Mouse (Mus musculus) MEL-GATA-1-ER (cell line): Measurements from ENCODE around the gene Gm20388.

Source experiments
- DNase-seq: peaks from one replicate; pipeline ENCODE4 v3.0.0-alpha.2; 2012; ENCODE audit warnings: low read depth; ENCODE audit errors: extremely low read depth

Gene Gm20388

GRCm38 (mm10) chr8:122439336-122439735, 2528.7 kb downstream of the Gm20388 start:
- no peak for DNase-seq

DNA sequence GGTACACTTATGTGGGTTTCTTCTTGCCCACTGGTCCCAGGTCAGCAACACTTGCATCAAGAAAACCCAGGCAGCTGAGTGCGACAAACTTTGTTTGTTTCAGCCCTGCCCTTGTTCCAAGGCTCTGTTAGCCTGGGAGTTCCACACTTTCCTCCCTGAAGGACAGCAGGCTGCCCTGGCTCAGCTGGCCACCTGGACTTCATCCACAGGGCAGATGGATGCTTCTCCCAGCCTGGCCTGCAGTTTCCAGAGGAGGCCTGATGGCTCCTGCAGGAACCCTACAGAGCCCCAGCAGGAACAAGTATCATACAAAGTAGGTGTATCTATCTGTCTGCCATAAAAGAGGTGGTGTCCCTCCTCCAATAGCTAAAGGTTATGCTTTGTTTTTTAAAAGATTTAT, 2530.7 kb downstream of the Gm20388 start:
- no peak for DNase-seq

DNA sequence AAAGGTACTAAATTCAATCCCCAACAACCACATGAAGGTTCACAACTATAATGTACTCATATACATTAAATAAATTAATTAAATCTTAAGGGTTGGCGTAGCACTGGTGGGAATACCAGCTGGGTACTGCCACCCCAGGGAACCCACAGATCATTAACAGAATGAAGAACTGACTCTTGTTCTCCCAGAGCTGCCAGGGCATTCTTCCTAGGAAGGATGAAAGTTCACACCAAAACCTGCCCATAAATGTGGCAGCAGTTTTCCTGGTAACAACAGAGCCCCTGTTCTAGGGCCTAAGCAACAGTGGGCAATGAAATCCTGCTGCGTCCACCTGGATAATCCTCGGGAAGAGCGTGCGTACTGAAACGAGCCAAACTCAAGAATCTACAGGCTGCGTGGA, 2531.7 kb downstream of the Gm20388 start:
- DNase-seq, result no peak

DNA sequence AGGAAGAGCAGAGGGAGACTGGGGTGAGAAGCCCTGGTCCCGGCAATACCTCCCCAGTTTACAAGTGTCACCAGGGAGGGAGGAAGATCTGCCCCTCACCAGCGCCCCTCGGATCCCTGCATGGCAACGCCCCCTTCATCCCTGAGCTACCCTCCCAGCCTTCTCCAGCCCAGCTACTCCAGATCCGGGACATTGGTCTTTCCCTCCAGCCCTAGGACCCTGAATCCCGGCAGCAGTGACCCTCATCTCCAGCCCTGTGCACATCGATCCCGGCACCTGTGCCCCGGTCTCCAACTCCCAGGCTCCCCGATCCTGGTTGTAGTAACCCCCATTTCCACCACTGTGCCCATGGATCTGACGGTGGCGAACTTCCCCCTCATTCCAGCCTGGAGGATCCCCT, 2532.1 kb downstream of the Gm20388 start:
- DNase-seq, result no peak

DNA sequence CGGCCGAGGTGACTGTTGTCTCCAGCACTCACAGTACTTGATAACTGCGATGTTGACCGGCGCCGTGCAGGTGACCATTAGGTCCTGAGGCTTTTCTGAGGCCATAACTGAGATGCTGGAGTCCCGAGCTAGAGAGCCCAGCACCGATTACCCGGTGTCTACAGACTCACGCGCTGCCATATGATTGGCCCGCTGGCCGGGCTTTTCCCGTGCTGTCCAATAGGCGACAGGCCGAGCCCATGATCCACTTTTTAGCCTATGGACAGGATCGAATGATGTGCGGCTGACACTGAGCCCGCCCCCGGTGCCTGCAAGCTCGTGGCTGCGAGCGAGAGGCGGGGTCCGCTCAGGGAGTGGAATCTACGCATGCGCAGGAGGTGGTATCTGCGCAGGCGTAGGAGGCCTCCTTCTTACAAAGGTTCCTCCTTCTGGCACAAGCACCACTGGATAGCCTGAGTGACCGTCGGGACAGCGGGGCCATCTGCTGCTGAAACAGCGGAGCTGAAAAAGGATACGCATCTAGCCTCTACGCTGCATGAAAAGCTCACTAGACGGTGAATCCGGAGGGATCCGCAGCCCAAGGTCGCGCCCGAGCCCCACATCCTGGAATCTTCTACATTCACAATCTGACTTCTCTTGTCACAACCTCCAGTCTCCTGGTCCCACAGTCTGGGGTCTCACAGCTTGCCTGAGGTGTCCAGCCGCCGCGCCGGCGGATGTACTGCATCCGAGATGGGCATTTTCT, 2532.8 kb downstream of the Gm20388 start, which contains the start of gene Mvd:
Mvd (minus strand) TSS at position 161 of the 745 bp plus-strand sequence.
- peak; percentile 99 for DNase-seq

- peak; percentile 79 for DNase-seq
Observed at GRCm38 (mm10) chr8:122444058-122444748, 2533.6 kb downstream of the Gm20388 start.

DNA sequence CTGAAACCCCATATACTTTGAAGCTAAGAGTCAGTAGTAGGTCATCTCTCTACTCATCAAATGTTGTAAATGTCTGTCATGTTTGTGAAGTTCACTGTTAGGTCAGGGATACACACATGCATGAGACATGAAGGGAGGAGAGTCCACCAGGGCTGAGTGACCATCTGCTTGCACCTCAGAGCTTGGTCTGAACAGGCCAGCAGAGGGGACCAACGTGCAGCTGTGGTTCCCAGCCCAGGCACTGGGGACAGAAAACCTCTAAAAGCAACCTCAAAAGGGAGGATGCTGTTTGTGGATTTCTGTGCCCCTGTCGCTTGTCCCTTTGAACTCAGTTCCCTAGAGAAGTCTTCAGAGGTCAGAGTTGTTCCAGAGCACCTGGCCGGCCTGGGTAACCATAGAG, 2534.6 kb downstream of the Gm20388 start:
- no peak for DNase-seq

DNA sequence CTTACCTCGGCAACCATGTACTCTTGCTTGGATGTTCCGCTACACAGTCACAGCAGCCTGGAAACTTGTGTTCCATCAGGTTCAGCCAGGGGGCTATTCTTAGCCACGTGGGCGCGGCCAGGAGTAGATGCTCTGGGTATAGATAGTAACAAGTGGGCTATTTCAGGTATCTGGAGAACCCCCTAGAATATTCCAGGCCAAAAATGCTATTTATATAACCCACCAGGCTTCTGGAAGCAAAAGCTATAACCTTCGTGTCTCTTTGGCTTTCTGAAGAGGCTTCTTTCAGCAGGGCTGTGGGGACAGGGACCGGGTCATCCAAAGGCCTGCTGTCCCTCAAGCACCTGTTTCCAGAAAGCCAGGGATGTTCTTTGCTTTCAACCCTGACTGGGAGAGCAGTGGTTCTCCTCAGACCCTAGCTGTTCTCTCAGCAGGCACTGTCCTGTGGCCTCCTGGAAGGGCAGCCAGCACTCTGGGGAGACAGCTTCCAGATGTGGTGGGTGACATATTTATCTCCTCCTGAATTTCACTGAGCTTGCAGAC, 2540.6 kb downstream of the Gm20388 start:
- no peak for DNase-seq

DNA sequence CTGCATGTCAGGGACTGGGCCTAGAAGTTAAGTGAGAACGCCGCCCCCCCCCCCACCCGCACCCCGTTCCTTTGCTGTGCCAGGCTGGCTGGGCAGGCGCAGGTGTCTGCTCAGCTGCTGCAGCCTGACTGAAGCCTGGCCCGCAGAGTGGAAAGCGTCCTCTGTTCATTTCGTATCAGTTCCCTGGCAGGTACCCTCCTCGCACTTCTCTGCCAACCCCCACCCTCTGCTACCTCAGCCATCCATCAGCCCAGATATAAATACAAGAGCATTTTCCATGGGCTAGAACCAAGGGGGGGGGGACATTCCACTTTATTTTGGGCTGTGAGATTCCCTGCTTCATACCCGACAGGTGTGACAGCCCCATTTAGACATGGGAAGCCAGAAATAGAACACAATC, 2541.5 kb downstream of the Gm20388 start:
- no peak for DNase-seq

DNA sequence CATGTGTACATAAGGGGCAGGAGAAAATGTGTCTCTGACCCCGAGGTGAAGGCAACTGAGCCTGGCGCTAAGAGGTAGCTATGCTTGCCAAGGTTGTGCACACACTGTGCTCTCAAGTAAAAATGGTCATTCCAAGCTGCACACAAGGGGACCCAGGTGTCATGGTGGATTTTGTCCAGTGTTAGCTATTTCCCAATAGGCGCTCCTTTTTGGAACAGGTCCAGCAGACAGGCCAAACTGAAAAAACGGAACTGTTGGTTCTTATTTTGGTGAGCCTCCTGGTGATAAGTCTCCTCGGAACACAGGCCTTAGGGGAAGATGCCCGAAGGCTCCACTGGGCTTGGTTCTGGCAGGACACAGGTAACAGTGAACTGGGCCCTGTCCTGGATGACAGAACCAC, 2543.8 kb downstream of the Gm20388 start:
- DNase-seq, result no peak

DNA sequence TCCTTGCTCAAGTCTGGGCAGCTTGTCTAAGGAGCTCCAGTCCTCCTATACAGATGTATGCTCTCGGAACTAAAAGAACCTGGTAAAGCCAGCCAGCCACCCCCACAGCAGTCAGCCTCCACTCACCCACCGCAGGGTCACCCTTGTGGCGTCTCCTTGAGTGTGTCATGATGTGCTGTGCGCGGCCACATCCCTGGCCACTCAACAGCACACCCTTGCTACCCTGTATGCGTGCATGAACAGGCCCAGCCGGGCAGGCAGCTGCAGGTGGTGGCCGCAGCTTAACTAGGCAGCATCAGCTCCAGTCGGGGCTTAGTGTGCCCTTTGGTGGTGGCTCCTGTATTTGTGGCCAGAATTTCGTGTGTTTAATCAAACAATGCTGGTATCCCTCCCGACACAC, 2546.5 kb downstream of the Gm20388 start:
- no peak for DNase-seq

DNA sequence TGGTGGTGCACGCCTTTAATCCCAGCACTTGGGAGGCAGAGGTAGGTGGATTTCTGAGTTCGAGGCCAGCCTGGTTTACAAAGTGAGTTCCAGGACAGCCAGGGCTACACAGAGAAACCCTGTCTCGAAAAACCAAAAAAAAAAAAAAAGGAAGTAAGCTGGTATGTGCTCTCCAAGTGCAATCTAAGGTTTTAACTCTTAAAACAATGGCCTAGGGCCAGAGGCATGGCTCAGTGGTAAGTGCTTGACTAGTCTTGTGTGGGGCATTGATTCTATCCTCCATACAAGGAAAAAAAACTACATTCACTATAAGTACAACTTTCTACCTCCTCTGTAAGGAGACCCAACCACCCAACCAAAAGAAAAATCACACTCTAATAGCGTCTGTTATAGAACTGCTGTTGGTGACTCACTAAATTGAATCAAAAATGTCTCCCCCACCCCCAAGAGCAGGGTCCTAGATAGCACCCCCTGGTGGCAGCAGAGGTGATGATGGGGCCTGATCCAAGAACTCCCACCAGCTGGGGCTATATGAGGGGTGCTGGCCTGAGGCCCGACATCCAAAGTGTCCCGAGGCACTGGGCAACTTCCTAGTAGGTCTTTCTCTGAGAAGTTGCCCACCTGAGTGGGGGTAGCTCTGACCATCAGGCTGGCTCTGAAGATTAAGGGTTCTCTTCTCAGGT, 2548.7 kb downstream of the Gm20388 start:
- DNase-seq, result no peak

GRCm38 (mm10) chr8:122459990-122460389, 2549.3 kb downstream of the Gm20388 start:
- DNase-seq, result no peak

GRCm38 (mm10) chr8:122460524-122461472, 2550.2 kb downstream of the Gm20388 start, which contains the start of gene Snai3:
TSS of gene Snai3 (minus strand) at chr8:122460733.
- DNase-seq, result no peak

DNA sequence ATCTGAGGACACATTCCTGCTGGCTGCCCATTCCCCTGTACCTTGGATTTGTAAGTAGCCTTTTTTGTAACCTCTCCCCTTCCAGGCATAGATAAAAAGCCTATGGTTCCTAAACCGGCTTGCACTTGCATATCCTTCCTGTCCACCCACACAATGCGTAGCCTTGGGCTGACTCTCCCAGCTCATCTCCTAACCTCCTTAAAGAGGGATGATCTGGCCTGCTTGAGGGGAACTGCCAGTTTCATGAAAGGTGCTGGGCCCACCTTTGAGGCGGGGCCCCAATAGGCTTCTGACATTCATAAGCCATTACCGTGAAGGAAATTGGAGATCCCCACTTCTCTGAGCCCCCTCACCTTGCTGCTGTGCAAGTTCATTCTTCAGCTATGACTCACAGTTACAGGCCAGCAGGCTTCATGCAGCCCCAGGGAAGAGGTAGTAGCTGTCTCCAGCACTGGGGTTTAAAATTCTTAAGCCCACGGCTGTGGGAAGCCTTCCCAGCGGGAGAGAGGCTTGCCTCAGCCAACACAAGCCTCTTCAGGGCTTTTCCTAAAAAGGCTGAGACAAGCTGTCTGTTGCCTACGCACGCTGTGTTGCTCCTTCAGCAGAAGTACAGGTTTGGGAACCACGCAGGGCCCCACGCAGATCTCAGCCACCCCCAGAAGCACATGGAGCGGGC, 2551.0 kb downstream of the Gm20388 start:
- no peak for DNase-seq

GRCm38 (mm10) chr8:122462510-122462909, 2551.9 kb downstream of the Gm20388 start:
- no peak for DNase-seq

GRCm38 (mm10) chr8:122463651-122464640, 2553.3 kb downstream of the Gm20388 start:
- DNase-seq, result no peak

DNA sequence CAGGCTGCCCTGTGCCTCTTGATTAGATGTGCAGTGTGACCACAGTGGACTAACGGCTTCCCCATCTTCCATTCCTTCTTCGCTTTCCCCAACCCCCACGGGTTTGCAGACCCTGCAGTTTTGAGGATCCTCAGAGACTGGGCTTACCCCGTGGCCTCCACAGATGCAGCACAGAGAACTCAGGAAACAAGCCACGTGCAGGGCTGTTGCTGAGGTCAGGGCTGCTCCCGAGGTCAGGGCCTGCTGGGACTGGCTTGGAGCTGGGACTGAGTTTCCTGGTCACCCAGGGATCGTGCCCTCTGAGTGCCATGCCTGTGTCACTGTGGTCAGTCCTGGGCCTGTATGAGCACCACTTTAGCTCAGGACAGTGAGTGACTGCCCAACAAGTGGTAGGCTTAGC, 2554.3 kb downstream of the Gm20388 start:
- no peak for DNase-seq

- DNase-seq, result no peak
Observed at GRCm38 (mm10) chr8:122467816-122468215, 2557.2 kb downstream of the Gm20388 start.
